Mouse (Mus musculus): Measurements from ENCODE around the gene Tob1. TPM values are rescaled to one million over a fixed set of nuclear protein-coding genes. Genes with fewer than 3 reads are reported as not detected.

Gene Tob1
- total RNA-seq, 2 experiments from 2014 or later = 47.5 to 50.4 TPM

Other genes starting within 250 kb of the Tob1 start
- gene Gm20390, start 243.2 kb upstream of the Tob1 start, total RNA-seq (2021) = 10 to 100 TPM in 1 of 2 experiments, 1 to 10 TPM in 1; 8.9 to 27.6 TPM
- gene Nme1, start 242.9 kb upstream of the Tob1 start, total RNA-seq (2021) = 10 to 100 TPM; 13.4 to 15.6 TPM
- 100 to 1,000 TPM; 137 to 139 TPM for gene Spag9, start 215.4 kb upstream of the Tob1 start, total RNA-seq (2021)
- gene Wfikkn2, start 34.6 kb downstream of the Tob1 start, total RNA-seq (2021) = 1 to 10 TPM; 5.8 to 6.6 TPM
- gene Gm21885, start 70.4 kb downstream of the Tob1 start, total RNA-seq (2021) = under 1 TPM in 1 of 2 experiments, not detected in 1; 0.77 TPM
- gene Luc7l3, start 110.5 kb downstream of the Tob1 start, total RNA-seq (2021) = 10 to 100 TPM; 31.4 to 34.7 TPM
- 100 to 1,000 TPM; 274 to 280 TPM for gene Ankrd40, start 116.5 kb downstream of the Tob1 start, total RNA-seq (2021)
- 1 to 10 TPM; 1.7 to 1.8 TPM for gene Abcc3, start 181.5 kb downstream of the Tob1 start, total RNA-seq (2021)